15 mouse cellular contexts compared by ENCODE assay signal in the genomic region with DNA sequence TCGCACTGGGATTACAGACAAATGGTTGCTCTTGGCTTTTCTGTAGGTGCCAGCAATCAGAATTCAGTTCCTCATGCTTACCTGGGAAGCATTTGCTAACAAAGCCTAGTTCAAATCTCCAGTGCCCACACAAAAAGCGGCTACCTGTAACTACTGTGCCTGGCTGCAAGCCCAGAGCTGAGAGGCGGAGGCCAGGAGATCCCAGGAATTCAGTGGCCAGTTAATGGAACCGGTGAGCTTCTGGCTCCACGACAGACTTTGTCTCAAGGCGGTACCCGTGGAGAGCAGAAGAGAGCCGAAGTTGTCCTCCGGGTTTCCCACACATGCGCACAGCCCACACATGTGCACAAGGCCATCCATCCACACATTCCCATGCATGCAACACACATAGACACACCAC. TPM values are rescaled to one million over a fixed set of nuclear protein-coding genes. Genes with fewer than 3 reads are reported as not detected.
DNase-seq lines count a peak whose midpoint lies in the region; ATAC-seq and TF ChIP-seq lines count a peak whose summit lies in the region.
"Had no signal": no experiment of that assay in that cellular context is flagged by ENCODE, and none has a peak within 500 bp of the region (broad histone marks: within the 10 kb centered on the region; RNA-seq: fewer than 3 reads in every experiment).

No protein-coding gene starts in this region.

- WGBS in heart, embryonic 11.5 days (ENCODE audit: insufficient replicate concordance), result 81% methylated on average over 10 of the region's 10 CpGs
- 79% methylated on average over 10 of the region's 10 CpGs for WGBS in lung, postnatal 0 days
- WGBS in liver, embryonic 11.5 days, result 85% methylated on average over 10 of the region's 10 CpGs

- no peak overlapping the region for H3K4me3 ChIP-seq in heart, embryonic 11.5 days (ENCODE audit: low read depth, low read length)
- no peak overlapping the region for H3K4me3 ChIP-seq in lung, postnatal 0 days (ENCODE audit: low read depth, low read length)
- no peak overlapping the region for H3K4me3 ChIP-seq in liver, embryonic 11.5 days (ENCODE audit: low read depth, low read length)
- H3K4me3 ChIP-seq: embryonic facial prominence, embryonic 12.5 days; hindbrain, embryonic 15.5 days; left cerebral cortex, adult 2 months; midbrain, embryonic 15.5 days had no signal

- peak; percentile 11 for DNase-seq in cerebellum, adult 9-11 months
- DNase-seq in cerebellum, adult 11 months, result no peak
- peak; percentile 32 to 41 for DNase-seq in heart, postnatal 10 days
- peak; percentile 12 for DNase-seq in lung, postnatal 14 days
- no peak for DNase-seq in lung, postnatal 0 days (ENCODE audit: low spot score)
- peak; percentile 78 to 86 for DNase-seq in kidney, postnatal 25 days
- no peak for DNase-seq in liver, embryonic 11.5 days (ENCODE audit: low spot score)
- DNase-seq: retina, postnatal 1 day; spleen, adult 18-20 months; thymus, postnatal 36 days had no signal

- no peak for ATAC-seq in heart, embryonic 11.5 days (replicated peaks; ENCODE audit: insufficient number of reproducible peaks, low FRiP score, low TSS enrichment)
- ATAC-seq in lung, postnatal 0 days, result no peak
- ATAC-seq in liver, embryonic 11.5 days (replicated peaks; ENCODE audit: low FRiP score), result no peak

- no peaks in the 10 kb centered on the region; the same call in 1 of the 2 replicates for H3K4me1 ChIP-seq in heart, embryonic 11.5 days (ENCODE audit: control insufficient read depth, insufficient read depth, low read length)
- H3K4me1 ChIP-seq in lung, postnatal 0 days (ENCODE audit: insufficient read depth, low read depth, low read length), result no peaks in the 10 kb centered on the region
- no peaks in the 10 kb centered on the region for H3K4me1 ChIP-seq in liver, embryonic 11.5 days (replicated peaks; ENCODE audit: control insufficient read depth, insufficient read depth, low read length)

- no peak for TF ChIP-seq CTCF in lung, postnatal 0 days (IDR thresholded peaks at IDR 0.05)

- H3K27ac ChIP-seq in heart, embryonic 11.5 days (ENCODE audit: low read depth, low read length), result no peak overlapping the region
- H3K27ac ChIP-seq in lung, postnatal 0 days (ENCODE audit: low read length), result no peak overlapping the region
- no peak overlapping the region for H3K27ac ChIP-seq in liver, embryonic 11.5 days (ENCODE audit: low read depth, low read length)
- H3K27ac ChIP-seq: hindbrain, embryonic 15.5 days; left cerebral cortex, adult 2 months; midbrain, embryonic 15.5 days had no signal

- H3K36me3 ChIP-seq in heart, embryonic 11.5 days (ENCODE audit: control insufficient read depth, insufficient read depth, low read length), result no peaks in the 10 kb centered on the region
- no peaks in the 10 kb centered on the region for H3K36me3 ChIP-seq in lung, postnatal 0 days (ENCODE audit: insufficient read depth, low read length)
- H3K36me3 ChIP-seq in liver, embryonic 11.5 days (ENCODE audit: control insufficient read depth, insufficient read depth, low read length), result no peaks in the 10 kb centered on the region
- H3K36me3 ChIP-seq: embryonic facial prominence, embryonic 12.5 days; hindbrain, embryonic 15.5 days; midbrain, embryonic 15.5 days had no signal

- intact Hi-C loops in heart, postnatal 10 days (cut with DNase I), result loop anchor here (5.0 kb wide), 2 partner anchors 150 to 170 kb away; no protein-coding TSS in a partner anchor

- no peak for TF ChIP-seq EP300 in lung, postnatal 0 days (IDR thresholded peaks at IDR 0.05)

- H3K9me3 ChIP-seq in heart, embryonic 11.5 days (replicated peaks; ENCODE audit: control insufficient read depth, low read length), result no peaks in the 10 kb centered on the region
- no peaks in the 10 kb centered on the region for H3K9me3 ChIP-seq in lung, postnatal 0 days (ENCODE audit: low read length)
- H3K9me3 ChIP-seq in liver, embryonic 11.5 days (ENCODE audit: control insufficient read depth, low read length), result no peaks in the 10 kb centered on the region
- H3K9me3 ChIP-seq: embryonic facial prominence, embryonic 12.5 days; hindbrain, embryonic 15.5 days; midbrain, embryonic 15.5 days had no signal

- H3K4me2 ChIP-seq in heart, embryonic 11.5 days, result no peak overlapping the region
- H3K4me2 ChIP-seq in lung, postnatal 0 days (replicated peaks; ENCODE audit: low read depth, low read length), result no peak overlapping the region
- no peak overlapping the region for H3K4me2 ChIP-seq in liver, embryonic 11.5 days
- H3K4me2 ChIP-seq: embryonic facial prominence, embryonic 12.5 days; hindbrain, embryonic 15.5 days; midbrain, embryonic 15.5 days had no signal

- H3K27me3 ChIP-seq in heart, embryonic 11.5 days (ENCODE audit: control insufficient read depth, insufficient read depth, low read length), result no peaks in the 10 kb centered on the region
- no peaks in the 10 kb centered on the region for H3K27me3 ChIP-seq in lung, postnatal 0 days (replicated peaks; ENCODE audit: insufficient read depth, low read length)
- H3K27me3 ChIP-seq in liver, embryonic 11.5 days (replicated peaks; ENCODE audit: control insufficient read depth, insufficient read depth, low read length), result no peaks in the 10 kb centered on the region
- H3K27me3 ChIP-seq: embryonic facial prominence, embryonic 12.5 days; hindbrain, embryonic 15.5 days; midbrain, embryonic 15.5 days had no signal

- H3K9ac ChIP-seq in heart, embryonic 11.5 days (ENCODE audit: low read depth, low read length), result no peak overlapping the region
- H3K9ac ChIP-seq in lung, postnatal 0 days (replicated peaks; ENCODE audit: low read depth), result no peak overlapping the region
- no peak overlapping the region for H3K9ac ChIP-seq in liver, embryonic 11.5 days (ENCODE audit: low read depth, low read length)
- H3K9ac ChIP-seq: hindbrain, embryonic 15.5 days; midbrain, embryonic 15.5 days had no signal

RNA-seq across cellular contexts. Expression of gene Phactr2, which starts 46.6 kb away (rescaled TPM):
- 10 to 100 TPM; 57.3 to 63.5 TPM for total RNA-seq in heart, postnatal 10 days (2021)
- polyA plus RNA-seq in heart, embryonic 11.5 days (2014; fragmentation: Nextera tagmentation; extraction: Ambion mirVana), result 61.2 and 70.5 TPM in 2 replicates
- 24.7 and 32.3 TPM in 2 replicates for polyA plus RNA-seq in lung, postnatal 0 days (2015; fragmentation: Nextera tagmentation; extraction: Ambion mirVana)
- polyA plus RNA-seq in liver, embryonic 11.5 days (2014; fragmentation: Nextera tagmentation; extraction: Ambion mirVana), result 18.0 and 19.3 TPM in 2 replicates

Comparison
In these comparisons a context has a peak if more than half of its experiments do, and no peak if none do; other contexts are left out.
1. DNase-seq: peak in cerebellum, adult 9-11 months (single experiment), heart, postnatal 10 days (2 of 2), lung, postnatal 14 days (single experiment) and kidney, postnatal 25 days (2 of 2); none in cerebellum, adult 11 months (single experiment), lung, postnatal 0 days (single experiment) and liver, embryonic 11.5 days (single experiment).